Mouse (Mus musculus) liver, embryonic 16.5 days (tissue): ENCODE data around the gene Eno2. TPM values are rescaled to one million over a fixed set of nuclear protein-coding genes. Genes with fewer than 3 reads are reported as not detected.

ENCODE experiments used
- ATAC-seq: fragments of 200-750 bp; cut with Nextera tagmentation; 2 replicates; pipeline ENCODE4 v1.8.0; 2017; ENCODE audit warnings: low read depth, mild to moderate bottlenecking, moderate number of reproducible peaks, moderate library complexity
- H3K27ac ChIP-seq: fragments of 300-500 bp; sonication (generic); 2 replicates; pipeline ENCODE4 v1.5.1; 2014; ENCODE audit warnings: mild to moderate bottlenecking, low read length
- H3K27me3 ChIP-seq: fragments of 300-500 bp; sonication (generic); 2 replicates; pipeline ENCODE4 v1.6.1; 2014; ENCODE audit warnings: low read depth, low read length, mixed read lengths; ENCODE audit not compliant: control insufficient read depth, insufficient read depth
- H3K36me3 ChIP-seq: fragments of 300-500 bp; sonication (generic); 2 replicates; pipeline ENCODE4 v1.6.1; 2014; ENCODE audit warnings: mild to moderate bottlenecking; ENCODE audit not compliant: control insufficient read depth, insufficient read depth
- H3K4me1 ChIP-seq: fragments of 300-500 bp; sonication (generic); 2 replicates; pipeline ENCODE4 v1.6.1; 2014; ENCODE audit warnings: low read depth, low read length, mixed read lengths; ENCODE audit not compliant: control insufficient read depth
- H3K4me2 ChIP-seq: fragments of 300-500 bp; sonication (generic); 2 replicates; pipeline ENCODE4 v1.6.1; 2014; ENCODE audit warnings: low read depth, low read length, mixed read lengths
- H3K4me3 ChIP-seq: fragments of 300-500 bp; sonication (generic); 2 replicates; pipeline ENCODE4 v1.5.1; 2014; ENCODE audit warnings: low read depth, mild to moderate bottlenecking, low read length
- H3K9ac ChIP-seq: fragments of 300-500 bp; sonication (generic); 2 replicates; pipeline ENCODE4 v1.6.1; 2014; ENCODE audit warnings: low read depth, low read length
- H3K9me3 ChIP-seq: fragments of 300-500 bp; sonication (generic); replicated peaks from 2 replicates; pipeline ENCODE4 v1.6.1; 2016; ENCODE audit warnings: low read length; ENCODE audit not compliant: control insufficient read depth
- WGBS: fragments of 180-500 bp; shearing (Covaris S2); extraction: QIAGEN DNeasy Blood & Tissue Kit; methylation state at CpG from one replicate; pipeline ENCODE4 v1.1.7; 2014; ENCODE audit not compliant: insufficient replicate concordance; 5-methylcytosine and 5-hydroxymethylcytosine counted together
- polyA plus RNA-seq: library from polyadenylated mRNA; unstranded; fragments of >200 nt; fragmentation: Nextera tagmentation; extraction: Ambion mirVana; gene quantifications from 2 replicates; pipeline ENCODE4 v1.2.1, GENCODE M21; 2015

Eno2 gene
- polyA plus RNA-seq, 1 experiment from 2014 or later: 0.40 TPM

- Histone ChIP-seq H3K9me3 (no peaks in the 10 kb centered on the region), H3K4me1 (peaks cover 2% of the 10 kb centered on the region), H3K4me2 (no peak overlapping the region), H3K27me3 (no peaks in the 10 kb centered on the region), H3K36me3 (no peaks in the 10 kb centered on the region), H3K4me3 (no peak overlapping the region), H3K27ac (no peak overlapping the region), H3K9ac (no peak overlapping the region)
- WGBS: 72% methylated on average over 4 of the region's 4 CpGs
- ATAC-seq: no peak
Observed at GRCm38 (mm10) chr6:124795781-124796180, 26.3 kb upstream of the Eno2 start.

- 58% methylated on average over 3 of the region's 3 CpGs for WGBS
- H3K4me3 ChIP-seq: no peak overlapping the region
- H3K4me2 ChIP-seq: no peak overlapping the region
- no peaks in the 10 kb centered on the region for H3K9me3 ChIP-seq
- no peaks in the 10 kb centered on the region for H3K27me3 ChIP-seq
- H3K27ac ChIP-seq: no peak overlapping the region
- no peak for ATAC-seq
- H3K4me1 ChIP-seq: peaks cover 5% of the 10 kb centered on the region
- H3K36me3 ChIP-seq: no peaks in the 10 kb centered on the region
- no peak overlapping the region for H3K9ac ChIP-seq
Observed at GRCm38 (mm10) chr6:124791911-124792310, 22.4 kb upstream of the Eno2 start.

- 56% methylated on average over 4 of the region's 4 CpGs for WGBS
- Histone ChIP-seq H3K27me3 (no peaks in the 10 kb centered on the region), H3K36me3 (no peaks in the 10 kb centered on the region), H3K9me3 (no peaks in the 10 kb centered on the region), H3K9ac (no peak overlapping the region), H3K4me2 (no peak overlapping the region), H3K27ac (no peak overlapping the region), H3K4me1 (peaks cover 4% of the 10 kb centered on the region; the same call in 1 of the 2 replicates), H3K4me3 (no peak overlapping the region)
- ATAC-seq: no peak
Observed at GRCm38 (mm10) chr6:124790121-124790520, 20.6 kb upstream of the Eno2 start.

GRCm38 (mm10) chr6:124789519-124789918, 20.0 kb upstream of the Eno2 start:
- Histone ChIP-seq H3K4me1 (peaks cover 4% of the 10 kb centered on the region; the same call in 1 of the 2 replicates), H3K4me2 (no peak overlapping the region), H3K27me3 (no peaks in the 10 kb centered on the region), H3K9me3 (no peaks in the 10 kb centered on the region), H3K27ac (no peak overlapping the region), H3K36me3 (no peaks in the 10 kb centered on the region), H3K4me3 (no peak overlapping the region), H3K9ac (no peak overlapping the region)
- WGBS: 75% methylated on average over 4 of the region's 4 CpGs
- ATAC-seq: no peak

GRCm38 (mm10) chr6:124787722-124788121, 18.2 kb upstream of the Eno2 start:
- Histone ChIP-seq H3K27me3 (no peaks in the 10 kb centered on the region), H3K36me3 (no peaks in the 10 kb centered on the region), H3K9me3 (no peaks in the 10 kb centered on the region), H3K4me1 (peaks cover 4% of the 10 kb centered on the region; the same call in 1 of the 2 replicates), H3K9ac (no peak overlapping the region), H3K4me2 (no peak overlapping the region), H3K4me3 (no peak overlapping the region), H3K27ac (no peak overlapping the region)
- no peak for ATAC-seq
- WGBS: 63% methylated on average over 10 of the region's 10 CpGs

- Histone ChIP-seq H3K27me3 (no peaks in the 10 kb centered on the region), H3K36me3 (no peaks in the 10 kb centered on the region), H3K4me3 (no peak overlapping the region), H3K4me1 (peaks cover 4% of the 10 kb centered on the region; the same call in 1 of the 2 replicates), H3K27ac (peak overlapping the region; percentile 35; the same call in 1 of the 2 replicates), H3K4me2 (no peak overlapping the region), H3K9ac (no peak overlapping the region), H3K9me3 (no peaks in the 10 kb centered on the region)
- peak; percentile 66 for ATAC-seq
- 30% methylated on average over 8 of the region's 8 CpGs for WGBS
Observed at GRCm38 (mm10) chr6:124786756-124787420, 17.4 kb upstream of the Eno2 start.

GRCm38 (mm10) chr6:124782436-124782835, 13.0 kb upstream of the Eno2 start:
- H3K9ac ChIP-seq: no peak overlapping the region
- 12% methylated on average over 6 of the region's 6 CpGs for WGBS
- 0 out of 2 replicates have a peak, but pooled peaks have one; percentile 16 for ATAC-seq

GRCm38 (mm10) chr6:124780917-124781316, 11.4 kb upstream of the Eno2 start:
- Histone ChIP-seq H3K27me3 (peaks cover 26% of the 10 kb centered on the region), H3K36me3 (no peaks in the 10 kb centered on the region)
- ATAC-seq: no peak

More at GRCm38 (mm10) chr6:124782436-124782835, 13.0 kb upstream of the Eno2 start:
- Histone ChIP-seq H3K27me3 (peaks cover 26% of the 10 kb centered on the region), H3K4me3 (peak overlapping the region; percentile 26), H3K4me2 (peak overlapping the region; percentile 27; the same call in 1 of the 2 replicates), H3K36me3 (no peaks in the 10 kb centered on the region), H3K27ac (no peak overlapping the region), H3K4me1 (no peaks in the 10 kb centered on the region; the same call in 1 of the 2 replicates), H3K9me3 (no peaks in the 10 kb centered on the region)

GRCm38 (mm10) chr6:124779984-124780416, 10.5 kb upstream of the Eno2 start:
- H3K27me3 ChIP-seq: peaks cover 26% of the 10 kb centered on the region

More at GRCm38 (mm10) chr6:124780917-124781316, 11.4 kb upstream of the Eno2 start:
- 66% methylated on average over 7 of the region's 7 CpGs for WGBS
- no peak overlapping the region for H3K27ac ChIP-seq
- H3K4me2 ChIP-seq: no peak overlapping the region
- H3K9me3 ChIP-seq: no peaks in the 10 kb centered on the region
- no peak overlapping the region for H3K9ac ChIP-seq
- H3K4me3 ChIP-seq: no peak overlapping the region
- H3K4me1 ChIP-seq: no peaks in the 10 kb centered on the region; the same call in 1 of the 2 replicates

More at GRCm38 (mm10) chr6:124779984-124780416, 10.5 kb upstream of the Eno2 start:
- H3K4me1 ChIP-seq: no peaks in the 10 kb centered on the region; the same call in 1 of the 2 replicates
- WGBS: 14% methylated on average over 10 of the region's 10 CpGs
- no peak for ATAC-seq
- H3K4me2 ChIP-seq: peak overlapping the region; percentile 45
- no peaks in the 10 kb centered on the region for H3K9me3 ChIP-seq
- H3K27ac ChIP-seq: no peak overlapping the region
- H3K9ac ChIP-seq: no peak overlapping the region
- H3K4me3 ChIP-seq: peak overlapping the region; percentile 15
- no peaks in the 10 kb centered on the region for H3K36me3 ChIP-seq
